8 mouse cellular contexts compared by ENCODE assay signal in genomic region chr8:75071627-75072346, GRCm38 (mm10). TPM values are rescaled to one million over a fixed set of nuclear protein-coding genes. Genes with fewer than 3 reads are reported as not detected.
DNase-seq lines count a peak whose midpoint lies in the region; ATAC-seq and TF ChIP-seq lines count a peak whose summit lies in the region.

No protein-coding gene starts in this region.

- CTCF ChIA-PET in Patski (lab: Charles Lee): interaction anchor here (0.6 to 3.4 kb wide), 24 partner anchors 8 to 204 kb away, joined by 3 to 39 read pairs (median 6); partner anchors contain the start of genes Hmgxb4, Mcm5, Rasd2 and Tom1

- in situ Hi-C loops in Patski (cut with MboI; ENCODE audit: low pct_unique_long_range_greater_than_20kb): loop anchor here (5.0 kb wide), 1 partner anchor 36 kb away; the partner anchor contains the start of gene Mcm5

- H3K27me3 ChIP-seq in Patski: no peaks in the 10 kb centered on the region
- no peaks in the 10 kb centered on the region for H3K27me3 ChIP-seq in hindbrain, embryonic 15.5 days

- no peak overlapping the region for H3K9ac ChIP-seq in hindbrain, embryonic 15.5 days

- ATAC-seq in Patski: peak; percentile 77
- ATAC-seq in hindbrain, embryonic 15.5 days (ENCODE audit: low FRiP score, low read depth): peak; percentile 88

- DNase-seq in Patski (ENCODE audit: low read depth, low spot score): no peak
- peak; percentile 90 to 93 for DNase-seq in cerebellum, postnatal 14 days
- peak; percentile 82 to 88 for DNase-seq in frontal cortex, postnatal 36 days (ENCODE audit: low spot score in 2 of 2)
- DNase-seq in layer of hippocampus, postnatal 36 days: peak; percentile 61 to 71
- DNase-seq in lung, postnatal 25 days (ENCODE audit: low spot score): peak; percentile 86
- peak; percentile 85 for DNase-seq in retina, postnatal 1 day
- DNase-seq in thymus, postnatal 4 days: peak; percentile 82

- POLR2A ChIA-PET in Patski (lab: Charles Lee): interaction anchor here (0.7 to 1.4 kb wide), 4 partner anchors 12 to 64 kb away, joined by 3 to 6 read pairs (median 4); partner anchors contain the start of gene Mcm5

- no peak overlapping the region for H3K27ac ChIP-seq in hindbrain, embryonic 15.5 days (replicated peaks)

- no peak overlapping the region for H3K4me2 ChIP-seq in hindbrain, embryonic 15.5 days

- WGBS in hindbrain, embryonic 15.5 days: 26% methylated on average over 4 of the region's 4 CpGs

- no peaks in the 10 kb centered on the region for H3K4me1 ChIP-seq in hindbrain, embryonic 15.5 days (replicated peaks)

- H3K36me3 ChIP-seq in hindbrain, embryonic 15.5 days: no peaks in the 10 kb centered on the region

- peak; percentile 87 for TF ChIP-seq CTCF in Patski (IDR thresholded peaks at IDR 0.05)

- H3K4me3 ChIP-seq in hindbrain, embryonic 15.5 days: no peak overlapping the region

- no peaks in the 10 kb centered on the region for H3K9me3 ChIP-seq in hindbrain, embryonic 15.5 days

RNA-seq across cellular contexts. Expression of gene Hmox1, which starts 21.6 kb away (rescaled TPM):
- 89.4 TPM for polyA plus RNA-seq in Patski (2021)
- polyA plus RNA-seq in hindbrain, embryonic 15.5 days (2015; fragmentation: Nextera tagmentation; extraction: Ambion mirVana): 14.0 and 15.1 TPM in 2 replicates
- total RNA-seq in layer of hippocampus, postnatal 36 days (2021): 1 to 10 TPM; 5.2 to 7.9 TPM

RNA-seq across cellular contexts. Expression of gene Mcm5, which starts 37.6 kb away (rescaled TPM):
- 50.8 TPM for polyA plus RNA-seq in Patski (2021)
- 41.0 and 42.9 TPM in 2 replicates for polyA plus RNA-seq in hindbrain, embryonic 15.5 days (2015; fragmentation: Nextera tagmentation; extraction: Ambion mirVana)
- 1 to 10 TPM; 6.0 TPM for total RNA-seq in layer of hippocampus, postnatal 36 days (2021)

RNA-seq across cellular contexts. Expression of gene Tom1, which starts 38.3 kb away (rescaled TPM):
- 32.0 TPM for polyA plus RNA-seq in Patski (2021)
- polyA plus RNA-seq in hindbrain, embryonic 15.5 days (2015; fragmentation: Nextera tagmentation; extraction: Ambion mirVana): 35.4 and 40.2 TPM in 2 replicates
- total RNA-seq in layer of hippocampus, postnatal 36 days (2021): 10 to 100 TPM; 34.4 to 39.8 TPM
